Mouse (Mus musculus): ENCODE results near the gene Iqgap2.

Iqgap2 gene

DNA sequence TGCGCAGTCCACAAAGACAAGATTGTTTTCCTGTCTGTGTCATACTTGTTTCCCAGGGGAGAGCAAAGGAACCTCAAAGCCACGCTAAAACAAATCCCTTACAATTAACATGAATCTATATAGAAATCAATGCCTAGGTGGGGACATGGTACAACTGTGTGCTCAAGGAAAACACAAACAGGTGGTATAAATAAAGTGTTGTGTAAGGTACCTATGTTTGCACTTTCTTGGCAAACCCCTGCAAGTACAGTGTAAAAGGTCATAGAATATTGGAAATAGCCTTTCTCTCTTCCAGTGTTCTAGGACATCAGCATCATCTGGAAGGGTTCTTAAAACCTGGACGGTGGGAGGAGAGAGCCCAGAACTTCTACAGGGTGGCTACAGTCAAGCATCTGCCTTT is 7.3 kb downstream of the Iqgap2 start:
- DNase-seq, result no peak

- no peak for DNase-seq
Observed at GRCm38 (mm10) chr13:95882001-95882400, 9.7 kb downstream of the Iqgap2 start.

GRCm38 (mm10) chr13:95881427-95881826 is 10.3 kb downstream of the Iqgap2 start:
- DNase-seq, result no peak

DNA sequence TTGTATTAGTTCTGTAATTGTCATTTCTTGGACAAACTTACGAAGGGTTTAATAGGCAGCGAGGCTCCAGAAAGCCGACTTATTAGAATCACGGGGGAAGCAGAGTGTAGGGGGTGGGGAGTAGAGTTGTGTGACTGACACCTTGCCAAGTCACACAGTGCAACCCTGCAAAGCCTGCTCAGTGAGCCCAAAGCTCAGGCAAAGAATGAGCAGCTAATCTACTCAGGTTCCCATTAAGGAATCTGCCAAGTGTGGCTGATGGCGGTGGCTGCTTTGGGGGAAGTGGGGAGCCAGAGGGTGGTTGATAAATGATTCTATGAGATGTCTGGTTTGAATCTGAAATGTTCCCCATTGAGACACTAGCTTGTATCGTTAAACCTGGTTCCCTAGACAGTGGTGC is 11.1 kb downstream of the Iqgap2 start:
- no peak for DNase-seq

DNA sequence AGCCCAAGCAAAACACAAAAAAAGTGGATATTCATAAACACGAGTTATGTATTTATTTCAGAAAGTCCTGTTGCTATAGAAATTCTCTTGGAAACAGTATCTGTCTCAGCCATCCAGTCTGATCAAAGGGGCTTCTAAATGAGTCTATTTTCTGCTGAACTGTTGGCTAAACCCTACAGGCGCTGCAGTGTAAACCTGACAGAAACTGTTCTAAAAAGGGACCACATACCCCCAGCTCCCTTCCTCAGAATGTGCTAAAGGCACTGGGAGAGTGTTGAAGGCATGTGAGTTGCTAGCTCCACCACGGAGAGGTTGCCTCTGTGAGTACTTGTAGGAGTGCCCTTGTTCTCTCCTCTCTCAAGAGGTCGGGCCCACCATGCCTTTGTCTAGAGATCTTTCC is 19.7 kb downstream of the Iqgap2 start:
- no peak for DNase-seq

DNA sequence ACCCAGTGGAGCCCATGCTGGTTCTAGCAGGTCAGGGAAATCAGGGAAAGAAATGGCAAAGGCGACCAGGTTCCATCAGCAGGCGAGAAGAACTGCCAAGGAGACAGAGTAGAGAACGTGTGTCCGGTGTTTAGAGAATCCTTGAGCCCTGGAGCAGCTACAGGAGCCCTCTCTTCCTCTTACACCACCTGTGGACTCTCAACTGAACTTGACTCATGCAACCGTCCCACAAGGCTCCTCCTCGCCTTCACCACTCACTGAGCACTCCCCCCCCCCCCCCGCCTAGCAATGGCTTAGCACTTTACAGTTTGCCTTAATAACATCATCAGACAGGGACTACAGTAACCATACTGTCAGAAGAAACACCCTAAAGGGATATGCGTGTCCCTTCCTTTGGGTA is 21.1 kb downstream of the Iqgap2 start:
- no peak for DNase-seq

DNA sequence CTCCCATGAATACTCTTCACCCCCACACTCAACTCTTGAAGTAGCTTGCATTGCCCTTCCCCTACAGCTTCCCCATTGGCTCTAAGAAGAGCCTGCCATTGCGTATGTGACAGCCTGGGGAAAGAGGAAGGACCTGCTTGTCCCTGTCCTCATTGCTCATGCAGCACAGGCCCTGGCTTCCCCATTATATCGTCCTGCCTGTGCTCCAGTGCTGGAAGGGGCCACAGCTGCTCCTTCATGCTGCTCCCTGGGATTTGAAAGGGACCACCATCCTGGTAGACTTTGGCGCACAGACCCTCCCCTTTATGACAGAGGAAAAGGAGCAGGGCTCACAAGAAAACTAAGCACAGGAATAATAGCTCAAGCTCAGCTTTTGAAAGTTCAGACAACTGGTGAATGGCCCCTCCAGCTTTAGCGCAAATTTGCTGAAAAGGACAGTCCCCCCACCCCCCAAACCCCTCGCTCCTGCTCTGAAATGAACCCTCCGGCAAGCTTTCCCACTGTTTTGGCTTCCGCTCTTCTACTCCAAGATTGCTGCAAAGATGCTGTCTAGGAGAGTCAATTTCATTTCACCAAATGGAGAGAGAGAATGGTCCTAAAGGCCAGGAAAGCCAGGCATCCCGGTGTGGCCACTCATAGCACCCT is 22.7 kb downstream of the Iqgap2 start:
- no peak for DNase-seq

DNA sequence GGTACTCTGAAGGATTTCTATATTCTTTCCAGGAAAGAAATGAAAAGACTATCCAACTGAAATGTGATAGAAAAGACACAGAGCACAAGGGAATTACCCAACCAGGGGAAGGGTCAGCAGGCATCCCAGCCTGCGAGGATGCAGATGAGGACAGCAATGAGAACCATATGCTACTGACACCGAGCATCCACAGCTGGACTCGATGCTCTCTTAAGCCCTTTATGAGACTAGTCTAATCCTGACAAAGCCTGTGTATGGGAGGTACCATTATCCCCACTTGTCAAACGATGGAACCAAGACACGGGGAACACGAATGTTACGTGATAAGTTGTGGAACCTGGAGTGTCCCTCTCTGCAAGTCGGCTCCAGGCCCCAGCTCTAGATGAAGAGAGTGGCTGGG is 29.5 kb downstream of the Iqgap2 start:
- no peak for DNase-seq

DNA sequence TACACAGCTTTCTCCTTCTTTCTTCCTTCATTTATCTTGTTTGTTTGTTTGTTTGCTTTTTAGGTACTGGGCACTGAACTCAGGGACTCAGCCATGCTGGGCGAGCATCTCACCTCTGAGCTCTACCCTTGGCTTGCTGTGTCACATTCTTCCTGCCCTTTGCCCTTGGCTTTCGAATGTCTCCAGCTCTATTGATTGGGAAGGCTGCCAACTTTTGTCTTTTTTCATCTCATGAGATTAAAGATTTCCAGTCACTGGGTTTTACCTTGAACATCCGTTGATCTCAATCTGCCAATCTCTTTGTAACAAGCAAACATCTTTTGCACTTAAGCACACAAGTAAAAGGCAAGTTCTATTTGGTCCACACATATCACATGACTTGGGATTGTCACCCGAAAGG is 32.5 kb downstream of the Iqgap2 start:
- no peak for DNase-seq

- DNase-seq, result no peak
Observed at GRCm38 (mm10) chr13:95858866-95859265, 32.9 kb downstream of the Iqgap2 start.

GRCm38 (mm10) chr13:95855537-95855936 is 36.2 kb downstream of the Iqgap2 start:
- DNase-seq, result no peak

GRCm38 (mm10) chr13:95851611-95852010 is 40.1 kb downstream of the Iqgap2 start:
- DNase-seq, result no peak

DNA sequence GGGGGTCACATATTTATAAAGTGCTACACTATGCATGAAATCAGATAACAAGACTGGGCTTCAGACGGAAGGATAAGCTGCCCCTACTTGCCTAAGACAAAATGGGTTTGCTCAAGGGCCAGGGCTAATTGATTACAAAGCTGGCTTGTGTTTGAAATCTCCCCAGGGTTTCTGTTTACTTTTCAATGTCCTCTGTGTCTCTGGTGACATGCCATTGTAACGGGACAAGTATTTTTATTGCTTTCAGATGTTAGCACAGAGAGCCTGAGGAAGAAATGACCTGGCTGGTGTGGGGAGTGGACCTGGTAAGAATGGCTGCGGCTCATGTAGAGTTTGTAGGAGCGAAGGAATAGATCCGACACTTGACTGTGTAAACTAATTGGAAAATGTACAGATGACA is 41.3 kb downstream of the Iqgap2 start:
- no peak for DNase-seq

- DNase-seq, result no peak
Observed at GRCm38 (mm10) chr13:95849501-95850007, 42.2 kb downstream of the Iqgap2 start.

DNA sequence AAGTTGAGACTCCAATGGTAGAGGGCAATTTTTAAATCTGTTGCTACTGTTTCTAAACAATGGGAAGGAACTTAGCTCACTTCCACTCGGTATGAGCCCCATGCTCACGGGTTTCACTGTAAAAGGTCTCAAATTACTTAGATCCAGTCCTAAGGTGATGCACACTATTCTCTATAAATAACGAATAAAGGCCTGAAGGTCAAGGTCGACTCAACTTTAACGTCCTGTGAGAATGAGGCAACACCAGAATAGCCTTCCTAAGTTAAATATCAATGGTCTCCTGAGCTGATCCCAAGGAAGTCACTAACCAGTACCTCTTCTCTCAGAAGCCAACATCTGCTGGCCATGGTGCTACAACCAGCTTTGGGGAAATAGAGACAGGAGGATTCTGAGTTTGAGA is 45.4 kb downstream of the Iqgap2 start:
- no peak for DNase-seq

- DNase-seq, result no peak
Observed at GRCm38 (mm10) chr13:95844950-95845349, 46.8 kb downstream of the Iqgap2 start.

DNA sequence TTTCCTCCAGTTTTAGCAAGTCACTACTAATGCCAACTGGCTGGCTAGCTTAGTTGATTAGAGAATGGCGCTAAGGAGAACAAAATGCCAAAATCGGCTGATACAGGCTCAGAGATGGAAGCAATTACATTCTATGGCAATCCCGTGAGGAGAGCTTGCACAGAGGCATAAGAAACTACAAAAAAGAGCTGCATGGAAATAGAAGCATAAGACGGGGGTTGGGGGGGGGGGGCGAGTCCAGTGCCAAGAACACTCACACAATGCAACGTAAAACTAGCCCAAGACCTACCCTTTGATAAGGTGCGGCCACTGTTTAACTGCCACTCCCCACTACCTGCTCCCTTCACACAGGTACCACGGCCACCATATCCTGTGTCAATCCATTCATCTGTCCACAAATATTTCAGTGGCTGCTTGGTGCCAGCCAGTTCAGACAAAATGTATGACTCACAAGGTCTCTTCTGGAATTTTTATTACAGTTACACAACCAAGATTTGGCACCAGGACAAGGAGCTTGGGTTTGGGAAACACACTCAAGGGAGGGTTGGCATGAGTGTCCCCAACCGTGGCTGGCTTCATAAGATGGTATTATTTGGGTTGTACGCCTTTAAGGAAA is 48.2 kb downstream of the Iqgap2 start:
- no peak for DNase-seq

GRCm38 (mm10) chr13:95842803-95843202 is 48.9 kb downstream of the Iqgap2 start:
- DNase-seq, result no peak

DNA sequence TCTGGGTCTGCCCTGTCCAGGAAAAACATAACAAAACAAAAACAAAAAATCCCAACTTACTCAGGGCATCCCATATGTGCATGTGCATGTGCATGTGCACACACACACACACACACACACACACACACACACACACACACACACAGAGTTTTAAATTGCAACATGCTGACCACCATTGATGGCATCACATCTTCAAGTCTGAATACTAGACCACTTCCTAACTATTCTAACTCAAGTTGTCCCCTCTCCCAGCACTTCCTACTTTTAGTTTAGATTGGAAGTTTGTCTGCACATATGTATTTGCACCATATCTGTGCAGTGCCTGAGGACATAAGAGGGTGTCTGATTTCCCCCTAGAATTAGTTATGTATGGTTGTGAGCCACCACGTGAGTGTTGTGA is 49.8 kb downstream of the Iqgap2 start:
- no peak for DNase-seq

DNA sequence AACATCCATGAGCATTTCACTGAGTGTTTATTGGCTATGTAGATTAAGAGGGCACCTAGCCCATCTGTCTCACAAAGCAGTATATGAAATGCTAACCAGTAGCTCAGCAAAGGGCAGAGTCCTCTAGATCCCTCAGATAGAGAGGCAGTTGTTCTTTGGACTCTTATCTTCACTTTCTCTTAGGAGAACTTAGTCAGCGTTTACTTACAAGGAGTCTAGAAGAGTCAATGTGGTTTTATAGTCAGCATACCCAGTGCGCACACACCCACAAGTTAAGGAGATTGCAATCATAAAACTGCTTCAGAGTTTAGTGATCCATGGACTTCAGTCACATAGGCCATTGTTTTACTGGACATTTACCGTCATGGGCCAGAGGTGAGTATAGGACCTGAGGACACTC is 54.8 kb downstream of the Iqgap2 start:
- DNase-seq, result no peak

- no peak for DNase-seq
Observed at GRCm38 (mm10) chr13:95833473-95833872, 58.2 kb downstream of the Iqgap2 start.

DNA sequence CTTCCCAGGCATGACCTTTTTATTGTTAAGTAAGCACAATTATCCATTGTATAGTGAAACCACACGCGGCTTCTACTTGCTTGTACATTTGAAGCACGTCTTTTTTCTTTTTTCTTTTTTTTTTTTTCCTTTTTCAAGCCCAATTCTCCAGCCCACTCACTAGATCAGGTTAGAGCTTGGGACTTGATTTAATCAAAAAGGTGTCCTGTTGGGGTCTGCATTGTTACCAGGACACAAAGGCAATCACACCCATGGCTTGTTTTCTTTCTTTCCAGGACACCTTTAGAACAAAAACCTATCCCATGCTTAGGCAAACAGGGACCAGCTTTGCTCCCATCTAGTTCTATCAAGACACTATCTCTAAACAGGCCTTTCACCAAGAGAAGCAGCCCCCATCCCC is 59.0 kb downstream of the Iqgap2 start:
- no peak for DNase-seq

DNA sequence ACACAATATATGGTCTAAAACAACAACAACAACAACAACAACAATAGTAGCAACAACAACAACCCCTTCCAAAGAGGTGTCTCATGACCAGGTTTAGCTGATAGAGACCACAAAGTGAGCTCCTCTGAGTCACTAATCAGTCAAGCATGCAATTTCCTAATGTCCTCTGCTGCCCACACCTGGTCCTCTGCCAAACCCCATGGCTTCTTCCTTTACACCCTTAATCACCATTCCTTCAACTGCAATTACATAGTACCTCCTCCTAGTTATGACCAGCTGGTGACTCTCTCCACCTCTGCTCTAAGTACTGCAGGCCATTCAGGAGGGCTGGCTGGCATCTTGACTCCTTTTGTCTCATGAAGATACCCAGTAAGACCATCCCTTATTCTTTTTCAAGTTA is 60.0 kb downstream of the Iqgap2 start:
- DNase-seq, result no peak

DNA sequence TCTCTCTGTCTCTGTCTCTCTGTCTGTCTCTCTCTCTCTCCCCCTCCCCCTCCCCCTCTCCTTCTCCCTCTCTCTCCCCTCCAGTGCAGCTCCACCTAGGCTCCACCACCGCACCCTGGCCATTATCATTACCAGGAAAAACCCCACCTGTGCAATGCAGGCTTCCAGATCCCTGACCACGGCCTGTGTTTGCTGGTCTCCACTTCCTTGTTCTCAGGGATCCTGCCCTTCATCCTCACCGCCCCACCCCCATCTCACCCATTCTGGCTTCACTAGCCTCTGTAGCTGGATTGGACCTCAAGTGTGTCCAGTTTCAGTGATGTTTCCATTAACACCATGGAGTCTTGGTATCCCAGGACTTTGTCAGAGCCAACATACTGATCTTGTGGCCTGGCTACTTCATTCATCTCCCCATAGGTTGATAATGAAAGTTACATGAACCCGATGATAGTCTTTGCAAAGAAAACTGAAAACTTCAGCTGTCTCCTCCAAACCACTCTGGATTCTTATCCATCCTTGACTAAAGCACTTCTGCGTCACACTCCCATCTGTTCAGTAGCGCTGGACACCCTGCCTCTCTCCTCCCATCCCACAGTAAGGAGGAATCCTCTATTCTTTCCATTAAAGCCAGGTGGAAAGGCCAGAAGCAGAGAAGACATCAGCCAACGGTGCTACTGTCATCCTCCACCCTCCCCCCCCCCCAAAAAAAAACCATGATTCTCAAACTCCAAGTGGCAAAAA is 62.1 kb downstream of the Iqgap2 start:
- DNase-seq, result no peak

Measured in thymus, postnatal 36 days (tissue).